Mouse (Mus musculus): ENCODE measurements around the gene Cdhr4. TPM values are rescaled to one million over a fixed set of nuclear protein-coding genes. Genes with fewer than 3 reads are reported as not detected.
A peak's percentile ranks its signal among the peaks of the same experiment; 100 is the strongest.

The Cdhr4 gene
- 1 to 10 TPM in 1 of 2 experiments, under 1 TPM in 1; 0.93 to 2.5 TPM for polyA plus RNA-seq (2017; shearing (Covaris generic))

DNA sequence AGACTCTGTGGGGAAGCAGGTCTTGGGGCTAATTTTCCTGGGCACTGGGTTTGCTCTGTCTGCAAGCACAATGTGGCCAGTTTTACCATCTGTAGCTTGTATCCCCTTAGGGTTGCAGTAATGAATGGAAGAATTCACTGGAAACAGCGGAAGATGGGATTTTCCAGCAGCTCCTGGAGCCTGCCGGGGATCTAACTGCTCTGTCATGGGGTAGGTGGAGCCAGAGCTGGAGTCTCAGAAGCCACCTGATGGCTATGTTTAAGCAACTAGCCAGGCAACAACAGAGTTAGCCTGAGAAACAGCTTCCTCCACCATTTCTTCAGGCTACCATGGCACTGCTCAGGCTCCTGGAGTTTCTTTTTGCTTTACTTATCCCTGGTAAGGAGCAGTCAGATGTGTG, at the start of gene Cdhr4:
Gene Cdhr4, plus strand, starts transcription at position 301 of the 400 bp plus-strand sequence.
- ATAC-seq: no peak

GRCm38 (mm10) chr9:107947241-107948194, 44.8 kb upstream of the Cdhr4 start:
- no peak for ATAC-seq

DNA sequence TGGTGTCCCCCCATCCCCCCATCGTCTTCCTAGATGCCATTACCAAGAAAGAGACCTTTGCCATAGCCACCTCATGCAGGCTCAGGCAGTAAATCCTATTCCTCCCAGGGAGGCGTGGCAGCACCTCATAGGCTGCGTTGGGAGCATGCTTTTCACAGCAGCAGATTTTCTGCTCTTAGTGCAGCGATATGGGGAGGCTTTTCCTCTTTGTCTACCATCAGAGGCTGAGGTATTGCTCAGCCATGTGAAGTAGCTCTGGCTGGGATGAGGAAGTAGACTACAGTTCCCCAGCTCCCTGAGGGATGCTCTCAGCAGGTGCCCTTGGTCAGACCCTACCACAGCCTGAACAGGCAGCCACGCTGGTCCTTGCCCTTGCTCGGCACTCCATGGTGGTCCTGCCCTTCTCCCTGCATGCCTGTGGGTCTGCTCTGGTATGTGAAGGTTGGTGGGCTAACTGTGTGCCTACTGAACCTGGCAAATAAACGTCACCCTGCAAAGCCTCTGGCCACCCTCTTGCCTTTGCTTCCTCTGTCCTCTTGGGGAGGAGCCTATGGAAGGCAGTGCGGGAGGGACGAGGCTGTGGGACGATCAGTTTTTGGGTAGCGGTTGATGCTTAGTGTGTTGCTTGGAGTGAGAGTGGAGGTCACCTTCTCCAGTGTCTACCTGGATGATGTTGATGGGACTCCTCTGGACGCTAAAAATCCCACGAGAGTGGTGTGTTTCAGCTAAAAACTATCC, 42.9 kb upstream of the Cdhr4 start:
- no peak for ATAC-seq

GRCm38 (mm10) chr9:107949922-107950235, 42.4 kb upstream of the Cdhr4 start, which contains the start of gene Traip:
Traip (plus strand) TSS chr9:107950136.
- no peak for ATAC-seq

- peak; percentile 95 for ATAC-seq
These were observed 41.6 kb upstream of the Cdhr4 start for GRCm38 (mm10) chr9:107950460-107951355.

DNA sequence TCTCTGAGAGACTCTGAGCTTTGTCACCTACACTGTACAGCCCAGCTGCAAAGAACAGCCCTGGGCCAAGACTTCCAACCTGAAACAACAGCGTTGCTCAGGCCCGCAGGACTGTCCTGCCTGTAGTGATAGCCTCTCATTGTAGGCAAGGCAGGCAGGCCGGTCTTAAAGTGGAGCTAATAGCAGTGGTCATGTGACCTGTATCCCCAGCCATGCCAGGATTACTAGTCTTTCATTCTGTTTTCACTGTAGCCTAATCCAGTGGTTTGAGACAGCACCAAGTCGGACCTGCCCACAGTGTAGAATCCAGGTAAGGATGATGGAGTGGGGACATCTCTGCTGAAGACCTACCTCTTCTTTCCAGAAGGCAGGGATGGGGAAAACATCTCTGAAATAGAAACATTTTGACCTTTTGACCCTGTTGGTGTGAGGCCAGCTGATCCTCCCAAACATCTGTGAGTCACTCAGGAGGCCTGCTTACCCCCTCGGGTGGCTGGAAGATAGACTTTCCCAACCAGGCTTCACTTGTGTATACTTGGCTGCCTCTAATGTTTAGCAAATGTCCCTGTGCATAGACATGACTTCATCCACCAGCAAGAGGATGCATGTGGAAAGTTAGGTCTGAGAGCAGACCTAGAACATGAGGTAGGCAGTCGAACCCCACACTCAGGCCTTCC, 36.5 kb upstream of the Cdhr4 start:
- no peak for ATAC-seq

GRCm38 (mm10) chr9:107957141-107957540, 35.2 kb upstream of the Cdhr4 start:
- ATAC-seq: no peak

- ATAC-seq: no peak
These were observed 32.4 kb upstream of the Cdhr4 start for GRCm38 (mm10) chr9:107959896-107960295.

- ATAC-seq: no peak
These were observed 31.4 kb upstream of the Cdhr4 start for GRCm38 (mm10) chr9:107960928-107961327.

- ATAC-seq: no peak
These were observed 30.9 kb upstream of the Cdhr4 start for GRCm38 (mm10) chr9:107961351-107961762.

- no peak for ATAC-seq
These were observed 30.4 kb upstream of the Cdhr4 start for GRCm38 (mm10) chr9:107961881-107962280.

DNA sequence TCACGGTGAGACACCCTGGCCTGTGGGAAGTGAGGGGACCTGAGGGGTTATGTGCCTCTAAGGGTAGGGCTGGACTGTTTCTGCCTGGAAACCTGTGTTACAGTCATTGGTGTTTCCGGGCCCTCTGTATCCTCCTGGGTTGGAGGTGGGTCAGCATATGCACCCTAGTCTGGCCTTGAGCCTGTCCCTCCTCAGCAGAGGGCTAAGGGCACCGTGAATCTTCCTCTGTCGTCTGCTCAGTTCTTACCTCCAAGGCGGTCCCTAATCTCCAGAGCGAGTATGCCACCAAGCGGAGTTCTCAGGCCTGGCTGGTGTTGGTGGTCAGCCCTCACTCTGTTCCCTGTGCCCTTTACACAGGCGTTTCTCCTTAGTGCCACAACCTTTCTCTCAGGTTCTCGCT, 29.4 kb upstream of the Cdhr4 start:
- ATAC-seq: no peak

GRCm38 (mm10) chr9:107963700-107964099, 28.6 kb upstream of the Cdhr4 start:
- peak; percentile 57 for ATAC-seq

DNA sequence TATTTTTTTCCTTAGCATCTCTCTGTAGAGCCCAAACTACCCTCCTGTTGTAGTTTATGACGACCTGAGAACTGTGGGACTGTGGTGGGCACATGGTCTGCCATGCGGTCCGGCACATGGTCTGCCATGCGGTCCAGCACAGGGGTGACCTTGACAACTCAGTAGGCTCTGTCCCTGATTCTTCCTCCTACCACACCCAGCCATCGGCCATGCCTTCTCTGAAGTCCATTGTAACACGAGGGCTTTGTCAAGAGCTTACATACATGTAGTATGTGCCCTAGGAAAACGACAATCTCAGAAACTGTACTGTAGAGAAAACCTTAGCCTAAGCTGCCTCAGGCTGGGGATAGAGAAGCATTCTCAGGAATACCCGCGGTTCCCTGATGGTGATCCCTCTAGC, 27.6 kb upstream of the Cdhr4 start:
- ATAC-seq: no peak

GRCm38 (mm10) chr9:107966676-107967075, 25.6 kb upstream of the Cdhr4 start:
- ATAC-seq: no peak

DNA sequence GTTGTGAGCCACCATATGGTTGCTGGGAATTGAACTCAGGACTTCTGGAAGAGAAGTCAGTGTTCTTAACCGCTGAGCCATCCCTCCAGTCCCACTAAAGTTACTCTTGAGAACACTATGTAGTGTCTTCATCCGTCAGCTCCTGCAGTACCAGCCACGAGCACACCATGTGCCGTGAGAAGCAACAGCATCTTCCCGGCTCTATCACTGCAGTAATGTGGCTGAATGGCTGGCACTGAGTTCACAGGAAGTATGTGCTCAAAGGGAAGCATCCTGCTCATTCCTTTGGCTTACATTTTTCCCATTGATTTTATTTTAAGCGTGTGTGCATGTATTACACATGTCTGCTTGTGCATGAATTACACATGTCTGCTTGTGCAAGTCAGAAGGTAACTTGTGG, 24.9 kb upstream of the Cdhr4 start:
- no peak for ATAC-seq

DNA sequence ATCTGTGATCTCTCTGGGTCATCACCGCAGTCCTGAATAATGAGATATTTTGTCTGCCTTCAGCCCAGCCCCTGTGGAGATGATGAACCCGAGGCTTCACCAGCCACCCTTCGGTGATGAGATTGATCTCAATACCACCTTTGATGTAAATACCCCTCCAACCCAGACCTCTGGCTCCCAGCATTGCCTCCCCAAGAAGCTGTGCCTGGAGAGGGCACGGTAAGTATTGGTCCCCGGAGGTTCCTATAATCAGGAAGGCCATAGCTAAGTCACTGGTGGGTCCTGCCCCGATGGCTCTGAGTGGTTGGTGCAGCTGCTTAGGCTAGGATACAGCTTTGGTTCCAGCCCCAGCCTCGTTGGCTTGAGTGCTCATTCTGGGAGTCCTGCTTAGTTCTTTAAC, 23.8 kb upstream of the Cdhr4 start:
- no peak for ATAC-seq

- ATAC-seq: no peak
These were observed 22.0 kb upstream of the Cdhr4 start for GRCm38 (mm10) chr9:107970311-107970710.

GRCm38 (mm10) chr9:107971690-107972541, 20.4 kb upstream of the Cdhr4 start:
- ATAC-seq: no peak

- ATAC-seq: no peak
These were observed 17.7 kb upstream of the Cdhr4 start for GRCm38 (mm10) chr9:107974491-107975171.
